Mouse (Mus musculus) c-Kit-positive CD71-positive TER-119-positive erythroid progenitor cells, embryonic 14.5 days (primary cell): ENCODE measurements around the gene Taco1.

Experiments
- DNase-seq: peaks from one replicate; pipeline ENCODE4 v3.0.0-alpha.2; 2013; ENCODE audit warnings: low spot score

The Taco1 gene

GRCm38 (mm10) chr11:106063756-106064155 is 2.1 kb upstream of the Taco1 start:
- no peak for DNase-seq

- DNase-seq, result no peak
Observed at GRCm38 (mm10) chr11:106065073-106065922, 563 bp upstream of the Taco1 start.

GRCm38 (mm10) chr11:106066616-106067015 is 755 bp downstream of the Taco1 start:
- peak; percentile 82 for DNase-seq

GRCm38 (mm10) chr11:106073774-106074173 is 7.9 kb downstream of the Taco1 start:
- DNase-seq, result no peak

GRCm38 (mm10) chr11:106076321-106076720 is 10.5 kb downstream of the Taco1 start:
- peak; percentile 73 for DNase-seq

GRCm38 (mm10) chr11:106083708-106084701 is 18.1 kb downstream of the Taco1 start, which contains the start of gene Map3k3:
Gene Map3k3 (plus strand): TSS chr11:106084613.
- peak; percentile 95 for DNase-seq

GRCm38 (mm10) chr11:106084911-106085561 is 19.2 kb downstream of the Taco1 start:
- peak; percentile 28 for DNase-seq

- no peak for DNase-seq
Observed at GRCm38 (mm10) chr11:106098223-106098622, 32.4 kb downstream of the Taco1 start.

GRCm38 (mm10) chr11:106102866-106103265 is 37.0 kb downstream of the Taco1 start:
- DNase-seq, result no peak

- DNase-seq, result no peak
Observed at GRCm38 (mm10) chr11:106106047-106106587, 40.3 kb downstream of the Taco1 start.

- no peak for DNase-seq
Observed at GRCm38 (mm10) chr11:106111688-106112087, 45.8 kb downstream of the Taco1 start.

GRCm38 (mm10) chr11:106122221-106122620 is 56.4 kb downstream of the Taco1 start:
- DNase-seq, result no peak

GRCm38 (mm10) chr11:106122736-106123135 is 56.9 kb downstream of the Taco1 start:
- DNase-seq, result no peak
